Mouse (Mus musculus): ENCODE results near the gene Top1. TPM values are rescaled to one million over a fixed set of nuclear protein-coding genes. Genes with fewer than 3 reads are reported as not detected.

Top1 gene
- total RNA-seq, 2 experiments from 2014 or later: 79.0 to 80.3 TPM

DNA sequence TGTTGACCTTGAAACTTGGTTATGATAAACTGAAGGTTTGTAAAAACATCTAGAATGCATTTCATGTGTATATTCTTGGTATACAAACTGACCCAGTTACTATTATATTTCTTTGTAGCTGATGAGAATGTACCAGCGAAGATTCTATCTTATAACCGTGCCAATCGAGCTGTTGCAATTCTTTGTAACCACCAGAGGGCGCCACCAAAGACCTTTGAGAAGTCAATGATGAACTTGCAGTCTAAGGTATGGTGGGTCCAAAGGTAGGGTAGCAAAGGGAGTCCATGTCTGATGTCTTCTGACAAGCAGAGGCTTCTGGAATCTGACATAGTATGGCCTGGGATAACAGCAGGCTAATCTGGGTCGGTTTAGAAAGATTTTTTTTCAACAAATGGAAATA is 71.6 kb downstream of the Top1 start:
- no peak for DNase-seq (ENCODE audit: low spot score in 2 of 2)

DNA sequence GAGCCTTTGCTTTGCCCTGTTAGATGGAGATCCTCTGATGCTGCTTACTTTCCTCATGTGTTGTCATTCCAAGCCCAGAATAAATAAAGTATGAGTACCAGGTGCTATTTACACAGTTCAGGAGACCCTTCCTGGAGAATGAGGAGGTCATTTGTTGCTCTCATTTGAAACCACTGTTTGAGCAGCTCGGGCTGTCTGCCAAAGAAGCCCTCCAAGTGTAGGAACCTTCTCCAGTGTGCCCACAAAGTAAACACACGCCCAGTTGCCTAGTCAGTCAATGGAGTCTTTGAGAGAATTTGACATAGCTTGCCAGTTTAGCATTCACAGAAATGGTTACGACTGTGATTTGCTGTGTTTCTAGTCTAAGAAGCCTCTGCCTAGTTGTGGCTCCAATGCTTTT is 73.1 kb downstream of the Top1 start:
- no peak for DNase-seq (ENCODE audit: low spot score in 2 of 2)

DNA sequence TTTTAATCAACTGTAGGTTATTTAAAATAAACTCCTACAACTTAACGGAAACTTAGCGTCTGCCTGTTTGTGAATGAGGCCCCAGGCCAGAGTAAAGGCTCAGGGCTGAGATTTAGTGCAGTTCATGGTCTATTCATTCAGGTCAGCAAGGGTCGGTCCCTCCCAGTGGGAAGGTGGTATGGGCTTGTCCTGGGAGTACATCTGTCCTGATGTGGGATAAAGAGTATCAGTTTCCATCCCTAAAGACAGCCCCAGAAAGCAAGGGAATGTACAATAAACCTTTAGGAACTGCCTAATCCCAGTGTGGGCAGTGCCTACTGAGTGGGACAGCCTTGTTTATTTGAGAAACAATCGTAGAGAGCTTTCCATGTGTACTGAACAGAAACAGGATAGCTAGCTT is 77.0 kb downstream of the Top1 start:
- DNase-seq (ENCODE audit: low spot score in 2 of 2): no peak

DNA sequence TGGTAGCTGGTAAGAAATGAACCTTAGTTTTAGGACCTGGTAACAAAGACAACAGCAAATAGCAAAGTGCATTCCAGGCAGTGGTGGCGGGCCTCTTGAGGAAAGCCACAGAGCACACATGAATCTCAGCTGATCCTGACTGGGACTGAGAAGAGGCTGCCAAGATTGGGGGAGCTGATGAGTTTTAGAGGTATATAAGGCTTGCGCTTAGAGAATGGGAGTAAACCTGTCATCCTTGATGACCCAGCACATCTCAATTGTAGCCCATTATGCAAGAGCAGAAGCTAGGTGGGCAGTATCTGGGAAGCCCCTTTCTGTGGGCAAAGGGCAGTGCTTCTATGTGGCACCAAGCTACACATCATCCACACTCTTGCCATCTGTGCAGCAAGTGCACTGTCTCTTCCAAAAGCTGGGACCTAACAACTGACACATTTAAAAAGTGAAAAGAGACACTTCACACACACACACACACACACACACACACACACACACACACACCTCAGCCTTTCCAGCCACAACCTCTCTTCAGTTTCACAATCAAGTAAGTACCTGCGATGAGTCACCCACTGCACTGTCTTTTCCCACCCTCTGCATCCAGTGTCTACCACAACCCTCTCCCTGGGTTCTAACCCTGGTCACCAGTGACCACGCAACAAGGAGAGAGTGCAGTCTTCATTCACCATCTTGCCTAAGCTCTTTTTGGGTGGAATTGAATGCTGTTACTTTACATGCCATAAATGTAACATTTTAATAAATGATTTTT is 78.1 kb downstream of the Top1 start:
- DNase-seq (ENCODE audit: low spot score in 2 of 2): no peak

DNA sequence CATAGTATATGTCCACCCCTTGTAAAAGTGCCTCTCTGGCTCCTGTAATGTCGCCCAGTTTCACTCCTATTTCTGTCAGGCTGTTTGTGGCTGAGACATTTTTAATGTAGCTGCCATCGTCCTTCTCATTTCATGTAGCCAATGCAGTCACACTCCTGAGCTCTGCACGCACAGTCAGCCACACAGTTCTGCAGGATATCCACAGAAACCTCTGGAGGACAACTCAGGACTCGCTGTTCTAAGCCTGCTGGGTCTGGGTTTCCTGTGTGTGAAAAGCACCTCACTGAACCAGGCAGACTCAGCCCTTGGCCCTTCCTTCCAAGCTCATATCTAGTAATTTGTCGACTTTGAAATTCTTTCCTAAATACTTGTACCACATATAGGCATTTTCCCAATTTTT is 78.8 kb downstream of the Top1 start:
- DNase-seq (ENCODE audit: low spot score in 2 of 2): no peak

DNA sequence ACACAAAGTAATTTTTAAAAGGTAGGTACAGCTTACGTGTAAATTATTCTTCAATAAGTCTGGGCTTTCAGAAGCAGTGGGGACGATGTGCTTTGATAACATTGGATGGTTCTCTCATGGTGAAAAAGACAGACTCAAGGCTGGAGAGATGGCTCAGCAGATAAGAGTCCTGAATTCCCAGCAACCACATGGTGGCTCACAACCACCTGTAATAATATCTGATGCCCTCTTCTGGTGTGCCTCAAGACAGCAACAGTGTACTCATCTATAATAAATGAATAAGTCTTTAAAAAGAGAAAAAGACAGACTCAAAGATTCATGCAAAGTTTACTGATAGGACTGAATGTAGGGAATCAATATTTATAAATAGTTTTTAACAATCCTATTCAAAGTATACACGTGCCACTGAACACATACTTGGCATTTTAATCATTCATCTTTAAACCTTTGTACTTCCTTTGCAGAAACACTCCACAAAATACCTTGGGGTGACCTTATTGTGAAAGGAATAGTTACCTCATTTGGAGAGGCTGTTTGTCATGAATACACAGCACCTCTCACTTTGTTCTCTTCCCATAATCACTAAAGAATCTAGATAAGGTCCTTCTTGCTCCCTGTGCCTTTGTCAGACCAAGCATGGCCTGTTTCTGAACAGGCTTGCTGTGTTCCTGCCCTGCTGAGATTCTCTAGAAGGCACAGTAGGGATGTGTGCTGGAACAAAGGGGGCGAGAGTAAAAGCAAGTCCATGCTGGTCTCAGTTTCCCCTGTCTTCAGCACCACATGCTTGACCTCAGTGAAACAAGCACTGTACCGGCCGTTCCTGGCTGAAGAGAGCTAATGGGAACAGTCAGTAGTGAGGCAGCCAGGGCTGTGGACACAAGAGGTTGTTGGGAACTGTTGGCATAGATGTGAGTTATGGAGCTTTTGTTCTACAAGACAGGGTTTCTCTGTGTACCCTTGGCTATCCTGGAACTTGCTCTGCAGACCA is 80.5 kb downstream of the Top1 start:
- no peak for DNase-seq (ENCODE audit: low spot score in 2 of 2)

DNA sequence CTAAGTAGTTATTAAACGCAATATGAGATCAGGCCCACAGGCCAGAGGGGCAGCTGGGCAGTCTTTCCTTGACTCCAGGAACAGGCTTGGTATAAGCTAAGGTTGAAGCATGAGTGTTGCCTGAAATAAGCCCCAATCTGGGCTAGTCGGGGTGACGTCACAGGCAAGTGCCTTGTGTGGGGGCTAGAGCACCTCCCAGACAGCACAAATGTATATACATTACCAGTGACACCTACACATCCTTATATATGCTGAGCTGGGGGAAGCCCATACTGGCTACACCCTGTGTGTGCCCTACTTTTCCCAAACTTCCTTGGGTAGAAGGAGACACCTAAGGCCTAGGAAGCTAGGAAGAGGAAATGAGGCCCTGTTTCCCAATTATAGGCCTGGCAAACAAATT is 83.3 kb downstream of the Top1 start:
- no peak for DNase-seq (ENCODE audit: low spot score in 2 of 2)

DNA sequence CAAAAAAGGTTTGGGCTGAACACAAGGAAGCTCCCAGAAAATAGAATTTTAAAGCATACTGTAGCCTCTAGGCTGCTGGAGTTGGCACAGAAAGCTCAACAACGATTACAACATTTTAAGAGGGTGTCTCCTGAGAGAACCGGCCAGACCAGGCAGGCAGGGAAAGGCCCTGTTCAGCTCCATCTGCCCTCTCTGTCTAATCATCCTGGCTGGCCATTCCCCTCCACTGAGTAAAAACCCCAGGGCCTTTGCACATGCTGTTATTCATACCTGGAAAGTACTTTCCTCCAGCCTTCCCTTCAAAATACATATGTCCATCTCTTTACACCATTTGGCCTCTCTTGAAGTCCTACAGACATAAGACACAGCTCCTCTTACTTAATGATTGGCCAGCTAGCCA is 83.7 kb downstream of the Top1 start:
- DNase-seq (ENCODE audit: low spot score in 2 of 2): no peak

DNA sequence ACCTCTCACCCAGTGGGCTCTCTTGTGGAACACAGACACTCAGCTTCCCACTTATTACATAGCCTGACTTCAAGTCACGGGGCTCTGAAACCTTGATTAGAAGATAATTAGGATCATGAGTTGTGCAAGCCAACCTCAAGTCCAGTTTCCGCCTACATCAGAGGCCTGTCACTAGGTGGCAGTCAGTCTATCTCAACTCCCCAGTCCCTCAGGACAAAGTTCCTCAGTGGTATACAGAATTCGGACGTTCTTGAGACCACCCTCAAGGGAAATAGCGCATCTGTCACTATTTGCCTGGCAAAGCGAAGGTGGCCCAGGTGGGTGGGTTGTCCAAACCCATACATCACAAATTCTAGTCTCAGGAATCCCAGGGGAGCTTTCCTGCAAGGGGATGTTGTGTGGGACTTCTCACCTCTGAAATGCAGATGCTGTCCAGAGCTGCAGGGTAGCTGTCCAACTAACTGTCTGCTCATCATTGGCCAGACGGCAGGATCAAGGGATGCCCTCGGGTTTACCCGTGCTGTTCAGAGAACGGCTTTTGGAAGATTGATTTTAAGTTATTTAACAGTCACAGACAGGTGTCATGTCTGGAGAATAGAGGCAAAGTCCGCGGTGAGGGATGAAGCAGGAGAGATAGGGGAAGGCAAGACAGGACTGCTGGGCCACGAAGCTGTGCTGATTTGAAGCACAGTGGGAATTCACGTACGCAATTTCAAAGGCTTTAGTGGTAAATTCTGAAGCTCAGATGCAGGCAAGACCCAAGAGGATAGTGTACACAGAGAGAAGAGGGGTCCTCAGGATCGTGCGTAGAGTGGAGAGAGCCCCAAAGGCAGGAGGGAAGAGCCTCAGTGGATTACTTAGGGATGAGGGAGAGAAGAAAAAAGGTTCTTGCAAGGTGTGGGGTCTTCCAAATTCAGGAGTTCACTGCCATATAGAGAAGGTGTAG is 84.4 kb downstream of the Top1 start:
- no peak for DNase-seq (ENCODE audit: low spot score in 2 of 2)

DNA sequence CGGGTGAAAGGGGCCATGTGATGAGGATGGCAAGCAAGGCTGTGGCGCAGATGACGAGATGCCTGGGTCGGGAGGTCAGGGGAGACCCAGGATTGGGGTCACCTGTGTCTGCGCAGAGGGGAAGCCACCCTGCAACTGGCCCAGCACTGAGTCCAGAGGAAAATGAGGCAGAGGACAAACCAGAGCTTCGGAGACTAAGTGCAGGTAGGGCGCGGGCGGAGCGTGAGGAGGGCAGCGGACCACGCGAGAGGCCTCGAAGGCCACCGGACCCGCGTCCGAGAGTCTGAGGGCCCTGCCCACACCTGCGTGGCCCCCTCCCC is 85.1 kb downstream of the Top1 start:
- DNase-seq (ENCODE audit: low spot score in 2 of 2): no peak

DNA sequence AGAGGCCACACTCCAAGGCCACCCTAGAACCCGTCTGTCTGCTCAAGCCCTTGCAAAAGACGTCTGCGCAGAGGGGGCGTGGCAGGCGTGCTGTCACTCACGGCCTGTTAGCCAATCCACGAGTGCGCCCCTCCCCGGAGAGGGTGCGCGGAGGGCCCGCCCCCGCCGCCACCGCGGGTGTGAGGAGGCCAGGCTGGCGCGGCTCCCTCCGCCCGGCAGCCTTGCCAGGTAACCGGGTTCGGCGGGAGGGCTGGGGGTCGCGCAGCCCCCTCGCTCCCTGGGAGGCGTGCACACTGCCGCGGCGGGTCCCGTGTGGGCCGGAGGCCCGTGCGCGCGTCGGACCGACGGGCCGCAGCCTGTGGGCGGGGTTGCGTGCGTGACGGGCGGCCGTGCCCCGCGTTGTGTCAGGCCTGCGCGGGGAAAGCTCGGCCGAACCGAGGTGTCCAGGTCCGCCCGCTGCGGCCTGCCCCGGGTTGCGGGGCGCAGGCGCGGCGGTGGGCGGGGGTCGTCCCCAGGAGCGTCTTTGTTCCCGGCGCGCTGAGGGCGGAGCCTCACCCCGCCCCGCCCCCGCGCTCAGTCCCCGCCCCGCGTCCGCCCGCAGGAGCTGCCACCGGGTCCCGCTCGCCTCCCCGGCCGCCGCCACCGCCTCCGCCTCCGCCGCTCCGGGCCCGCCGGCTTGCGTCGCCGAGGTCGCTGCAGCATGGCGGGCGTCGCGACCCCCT is 85.6 kb downstream of the Top1 start, which contains the start of gene Plcg1:
TSS of gene Plcg1 (plus strand) at position 184 of the 722 bp plus-strand sequence.
- DNase-seq (ENCODE audit: low spot score in 2 of 2): peak; percentile 88 to 95

DNA sequence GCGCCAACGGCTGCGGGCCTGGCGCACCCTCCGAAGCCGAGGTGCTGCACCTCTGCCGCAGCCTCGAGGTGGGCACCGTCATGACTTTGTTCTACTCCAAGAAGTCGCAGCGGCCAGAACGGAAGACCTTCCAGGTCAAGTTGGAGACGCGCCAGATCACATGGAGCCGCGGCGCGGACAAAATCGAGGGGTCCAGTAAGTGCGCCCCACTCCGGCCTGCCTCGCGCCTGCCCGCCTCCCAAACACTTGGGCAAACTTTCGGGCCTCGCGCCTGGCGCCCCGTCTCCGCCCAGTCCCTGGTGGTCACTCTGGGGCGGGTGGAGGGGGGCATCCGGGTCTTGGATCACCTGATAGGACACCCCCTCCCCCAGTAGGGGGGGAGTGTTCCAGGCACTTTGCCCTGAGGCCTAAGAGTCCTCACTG is 86.2 kb downstream of the Top1 start:
- DNase-seq (ENCODE audit: low spot score in 2 of 2): peak; percentile 22 to 44

DNA sequence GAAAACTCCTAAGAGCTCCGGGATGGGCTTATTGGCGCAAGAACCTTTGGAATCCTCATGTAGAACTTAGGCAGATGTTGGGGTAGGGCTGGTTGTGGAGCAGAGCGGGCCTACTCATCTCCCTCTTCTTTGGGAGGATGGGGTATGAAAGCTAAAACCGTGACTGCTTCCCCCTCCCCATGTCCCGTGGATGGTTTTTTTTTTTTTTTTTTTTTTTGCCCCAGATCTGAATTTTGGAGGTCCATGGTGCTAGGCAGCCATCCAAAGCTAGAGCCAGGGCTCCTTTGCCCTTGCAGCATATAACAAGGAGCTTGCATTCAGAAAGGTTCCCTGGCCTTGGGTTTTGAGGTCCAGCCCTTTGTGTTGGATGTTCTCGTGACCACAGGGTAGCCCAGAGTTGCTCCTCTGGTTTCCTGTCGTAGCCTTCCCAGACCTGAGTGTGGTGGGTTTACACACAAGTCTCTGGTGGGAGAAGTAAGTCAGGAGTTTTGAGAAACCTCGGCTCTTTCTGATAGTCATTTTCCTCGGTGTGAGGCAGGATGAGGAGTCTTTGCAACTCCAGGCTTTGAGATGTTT is 86.8 kb downstream of the Top1 start:
- DNase-seq (ENCODE audit: low spot score in 2 of 2): no peak

DNA sequence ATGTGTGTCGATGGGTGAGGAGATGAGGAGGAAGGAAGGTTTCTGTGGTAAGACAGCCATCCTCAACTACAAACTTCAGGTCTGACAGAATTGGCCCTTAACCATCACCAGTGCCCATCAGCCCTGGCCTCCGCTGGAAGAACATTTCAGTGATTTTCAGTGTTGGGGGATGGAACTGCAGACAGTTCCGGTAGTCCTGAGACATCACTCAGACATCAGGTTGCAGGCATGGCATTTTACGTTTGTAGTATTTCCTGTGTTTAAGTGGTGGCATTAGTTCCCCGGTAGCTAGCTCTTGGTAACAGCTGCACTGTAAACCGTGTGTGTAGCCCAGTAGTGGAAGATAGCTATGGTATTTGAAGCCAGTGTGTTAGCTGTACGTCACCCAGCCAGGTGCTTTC is 87.4 kb downstream of the Top1 start:
- no peak for DNase-seq (ENCODE audit: low spot score in 2 of 2)

DNA sequence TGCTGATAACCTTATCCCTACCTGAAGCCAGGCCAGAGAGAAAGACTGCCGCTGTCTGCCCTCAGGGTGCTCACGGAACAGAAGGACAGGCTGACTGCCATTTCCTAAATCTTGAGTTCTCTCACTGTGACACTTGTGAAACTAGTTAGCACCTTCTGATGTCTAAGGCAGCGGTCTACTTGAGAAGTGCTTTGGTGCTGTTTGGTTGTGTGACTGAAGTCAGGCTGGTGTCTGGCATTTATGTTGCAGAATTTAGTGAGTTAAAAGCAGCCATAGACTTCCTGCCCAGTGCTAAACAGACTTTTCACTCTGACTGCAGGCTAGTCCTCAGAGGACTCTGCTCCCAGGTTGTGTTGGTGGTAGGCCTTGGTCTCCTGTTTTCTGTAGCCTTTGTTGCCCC is 88.6 kb downstream of the Top1 start:
- DNase-seq (ENCODE audit: low spot score in 2 of 2): no peak

DNA sequence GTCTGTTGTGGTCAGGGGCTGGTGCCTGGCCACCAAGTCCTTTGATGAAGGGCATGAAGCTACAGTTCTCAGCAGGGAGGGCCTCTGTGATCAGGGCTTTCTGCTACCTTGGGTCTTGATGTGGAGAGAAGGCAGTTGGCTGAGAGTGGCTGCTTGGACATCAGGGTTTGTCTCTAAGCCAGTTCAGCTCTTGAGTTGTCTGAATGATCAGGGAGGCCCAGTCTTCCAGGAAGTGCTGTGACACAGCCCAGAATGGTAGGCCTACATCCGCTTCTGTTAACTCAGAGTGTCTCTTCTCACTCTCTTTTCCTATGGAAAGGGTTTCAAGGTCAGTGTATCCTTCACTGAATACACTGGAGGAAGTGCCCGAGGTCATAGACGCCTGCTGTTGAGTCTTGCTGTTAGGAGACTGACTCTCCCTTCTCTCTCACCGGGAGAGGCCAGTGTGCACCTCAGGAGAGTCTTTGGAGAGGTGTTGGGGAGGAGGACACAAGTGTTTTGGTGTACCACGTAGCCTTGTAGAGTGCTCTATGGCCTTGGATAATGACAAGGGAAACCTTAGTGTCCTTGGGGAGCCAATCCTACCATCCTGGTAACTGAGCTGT is 90.1 kb downstream of the Top1 start:
- no peak for DNase-seq (ENCODE audit: low spot score in 2 of 2)

DNA sequence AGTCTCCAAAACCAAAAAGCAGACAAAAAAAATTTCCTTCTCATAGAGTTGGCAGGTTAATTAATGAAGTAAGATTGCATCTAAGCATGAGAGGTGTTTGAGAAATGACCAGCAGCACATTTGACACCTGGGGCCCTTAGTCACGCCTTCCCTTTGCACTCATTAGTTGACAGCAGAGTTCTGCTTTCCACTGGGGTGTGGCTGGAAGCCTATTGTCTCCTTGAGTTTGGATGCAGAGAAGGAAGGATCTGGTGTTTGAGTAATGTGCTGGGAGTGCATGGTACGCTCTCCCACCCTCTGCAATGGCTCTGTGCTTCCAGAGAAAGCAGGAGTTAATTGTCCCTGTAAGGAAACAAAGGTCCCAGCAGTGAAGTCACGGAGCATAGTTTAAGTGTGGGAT is 90.8 kb downstream of the Top1 start:
- DNase-seq (ENCODE audit: low spot score in 2 of 2): no peak

DNA sequence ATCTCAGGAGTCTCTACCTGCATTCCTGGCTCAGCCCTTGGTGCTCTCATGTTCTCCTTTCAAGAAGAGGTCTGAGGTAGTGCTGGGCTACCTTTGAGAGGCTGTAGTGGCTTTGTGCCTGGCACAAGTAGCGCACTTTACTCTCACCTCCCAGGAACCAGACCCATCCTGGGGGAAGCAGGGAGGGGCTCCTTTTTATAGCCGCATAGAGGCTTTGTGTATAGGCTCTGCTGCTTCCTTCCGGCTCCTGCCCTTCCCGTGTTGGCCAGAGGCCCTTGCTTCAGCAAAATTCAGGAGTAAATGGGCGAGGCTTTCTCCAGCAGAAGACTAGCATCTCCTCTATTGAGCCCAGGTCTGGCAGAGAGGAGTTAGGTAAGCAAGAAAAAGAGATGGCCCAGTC is 92.7 kb downstream of the Top1 start:
- no peak for DNase-seq (ENCODE audit: low spot score in 2 of 2)

DNA sequence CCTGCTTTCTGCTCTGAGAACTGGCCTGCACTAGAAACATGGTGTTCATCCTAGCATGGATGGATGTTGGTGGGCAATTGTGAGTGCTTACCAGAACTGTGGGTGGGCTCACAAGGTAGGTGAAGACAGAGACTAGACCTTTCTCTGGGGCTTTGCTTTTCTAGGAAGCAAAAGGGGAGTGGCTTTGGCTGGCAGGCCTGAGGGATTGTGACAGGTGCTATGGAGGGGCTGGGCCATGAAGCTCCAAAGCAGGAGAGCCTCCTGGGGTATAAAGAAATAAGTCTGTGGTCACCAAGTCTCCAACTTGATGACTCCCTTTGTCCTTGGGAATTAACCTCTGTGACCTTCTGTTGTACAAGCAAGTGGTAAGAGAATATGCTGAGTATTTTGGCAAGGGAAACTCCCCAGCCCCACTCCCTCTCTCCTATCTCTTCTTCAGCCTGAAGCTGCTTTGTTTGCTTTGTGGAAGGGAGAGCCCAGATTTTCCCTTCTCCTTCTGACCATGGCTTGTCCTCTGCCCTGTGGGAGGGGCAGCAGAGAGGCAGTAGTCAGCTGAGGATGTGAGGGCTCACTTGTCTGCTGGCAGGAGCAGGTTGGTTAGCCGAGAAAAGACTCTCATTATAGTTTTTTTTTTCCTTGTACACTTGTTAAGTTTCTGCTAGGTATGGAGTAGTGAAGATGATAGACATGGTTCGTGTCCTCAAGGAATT is 94.1 kb downstream of the Top1 start:
- no peak for DNase-seq (ENCODE audit: low spot score in 2 of 2)

All from layer of hippocampus, adult 18-20 months (tissue).